Mouse (Mus musculus) stomach, embryonic 14.5 days (tissue): ENCODE data around the gene Dnajc13. TPM values are rescaled to one million over a fixed set of nuclear protein-coding genes. Genes with fewer than 3 reads are reported as not detected.

ENCODE experiments used
- ATAC-seq: fragments of 200-750 bp; cut with Nextera tagmentation; 2 replicates; pipeline ENCODE4 v1.8.0; 2017; ENCODE audit warnings: low read depth, moderate TSS enrichment; ENCODE audit not compliant: insufficient number of reproducible peaks, insufficient read depth, low FRiP score
- H3K27ac ChIP-seq: fragments of 300-500 bp; sonication (generic); 2 replicates; pipeline ENCODE4 v1.5.1; 2014; ENCODE audit warnings: mild to moderate bottlenecking, low read length, moderate library complexity, mixed read lengths
- H3K27me3 ChIP-seq: fragments of 300-500 bp; sonication (generic); 2 replicates; pipeline ENCODE4 v1.6.1; 2014; ENCODE audit warnings: low read length, control low read depth, mixed read lengths; ENCODE audit not compliant: control insufficient read depth, insufficient read depth
- H3K36me3 ChIP-seq: fragments of 300-500 bp; sonication (generic); 2 replicates; pipeline ENCODE4 v1.6.1; 2014; ENCODE audit warnings: mild to moderate bottlenecking, control low read depth, low read length, moderate library complexity, mixed read lengths; ENCODE audit not compliant: control insufficient read depth, insufficient read depth
- H3K4me1 ChIP-seq: fragments of 300-500 bp; sonication (generic); 2 replicates; pipeline ENCODE4 v1.6.1; 2014; ENCODE audit warnings: low read length, control low read depth, mixed read lengths; ENCODE audit not compliant: control insufficient read depth, insufficient read depth
- H3K4me2 ChIP-seq: fragments of 300-500 bp; sonication (generic); replicated peaks from 2 replicates; pipeline ENCODE4 v1.6.1; 2014; ENCODE audit warnings: low read depth, low read length, control low read depth
- H3K4me3 ChIP-seq: fragments of 300-500 bp; sonication (generic); 2 replicates; pipeline ENCODE4 v1.5.1; 2014; ENCODE audit warnings: low read depth, low read length, control low read depth
- H3K9ac ChIP-seq: fragments of 300-500 bp; sonication (generic); replicated peaks from 2 replicates; pipeline ENCODE4 v1.6.1; 2014; ENCODE audit warnings: low read depth, mild to moderate bottlenecking, control low read depth, low read length, moderate library complexity, mixed read lengths
- H3K9me3 ChIP-seq: fragments of 300-500 bp; sonication (generic); 2 replicates; pipeline ENCODE4 v1.6.1; 2016; ENCODE audit warnings: low read depth, low read length, control low read depth; ENCODE audit not compliant: control insufficient read depth
- WGBS: fragments of 180-500 bp; shearing (Covaris S2); extraction: QIAGEN DNeasy Blood & Tissue Kit; methylation state at CpG from one replicate; pipeline ENCODE4 v1.1.7; 2014; 5-methylcytosine and 5-hydroxymethylcytosine counted together
- polyA plus RNA-seq: library from polyadenylated mRNA; unstranded; fragments of >200 nt; fragmentation: Nextera tagmentation; extraction: Ambion mirVana; gene quantifications from 2 replicates; pipeline ENCODE4 v1.2.1, GENCODE M21; 2014

Gene Dnajc13
- polyA plus RNA-seq, 1 experiment from 2014 or later: 37.7 TPM

GRCm38 (mm10) chr9:104188704-104189103 is 74.0 kb downstream of the Dnajc13 start:
- Histone ChIP-seq H3K27ac (no peak overlapping the region), H3K27me3 (no peaks in the 10 kb centered on the region), H3K36me3 (peaks cover 46% of the 10 kb centered on the region), H3K9ac (no peak overlapping the region), H3K4me3 (no peak overlapping the region), H3K4me2 (no peak overlapping the region), H3K4me1 (no peaks in the 10 kb centered on the region), H3K9me3 (no peaks in the 10 kb centered on the region)
- ATAC-seq: no peak
- WGBS: 92% methylated on average over 1 of the region's 1 CpGs

- Histone ChIP-seq H3K4me3 (no peak overlapping the region), H3K36me3 (peaks cover 52% of the 10 kb centered on the region), H3K27me3 (no peaks in the 10 kb centered on the region), H3K9me3 (no peaks in the 10 kb centered on the region), H3K4me1 (no peaks in the 10 kb centered on the region), H3K27ac (no peak overlapping the region), H3K9ac (no peak overlapping the region), H3K4me2 (no peak overlapping the region)
- 90% methylated on average over 5 of the region's 5 CpGs for WGBS
- ATAC-seq: no peak
Observed at GRCm38 (mm10) chr9:104187028-104187427, 75.7 kb downstream of the Dnajc13 start.

- no peak for ATAC-seq
- H3K9ac ChIP-seq: no peak overlapping the region
- WGBS: 94% methylated on average over 5 of the region's 5 CpGs
Observed at GRCm38 (mm10) chr9:104183181-104183580, 79.5 kb downstream of the Dnajc13 start.

GRCm38 (mm10) chr9:104182328-104182727 is 80.4 kb downstream of the Dnajc13 start:
- no peak for ATAC-seq
- Histone ChIP-seq H3K9me3 (no peaks in the 10 kb centered on the region), H3K36me3 (peaks cover 60% of the 10 kb centered on the region), H3K4me1 (no peaks in the 10 kb centered on the region), H3K4me3 (no peak overlapping the region), H3K4me2 (no peak overlapping the region), H3K27me3 (no peaks in the 10 kb centered on the region), H3K27ac (no peak overlapping the region), H3K9ac (no peak overlapping the region)
- 95% methylated on average over 5 of the region's 5 CpGs for WGBS

More at GRCm38 (mm10) chr9:104183181-104183580, 79.5 kb downstream of the Dnajc13 start:
- Histone ChIP-seq H3K27me3 (no peaks in the 10 kb centered on the region), H3K36me3 (peaks cover 54% of the 10 kb centered on the region), H3K4me3 (no peak overlapping the region), H3K4me1 (no peaks in the 10 kb centered on the region), H3K27ac (no peak overlapping the region), H3K4me2 (no peak overlapping the region), H3K9me3 (no peaks in the 10 kb centered on the region)

- Histone ChIP-seq H3K27me3 (no peaks in the 10 kb centered on the region), H3K4me2 (no peak overlapping the region), H3K9me3 (no peaks in the 10 kb centered on the region), H3K9ac (no peak overlapping the region), H3K36me3 (peaks cover 62% of the 10 kb centered on the region), H3K4me3 (no peak overlapping the region), H3K27ac (no peak overlapping the region), H3K4me1 (no peaks in the 10 kb centered on the region)
- WGBS: 91% methylated on average over 4 of the region's 4 CpGs
- no peak for ATAC-seq
Observed at GRCm38 (mm10) chr9:104181626-104182025, 81.1 kb downstream of the Dnajc13 start.

- H3K27me3 ChIP-seq: no peaks in the 10 kb centered on the region
- no peak overlapping the region for H3K27ac ChIP-seq
- H3K4me3 ChIP-seq: no peak overlapping the region
- no peak overlapping the region for H3K9ac ChIP-seq
- no peaks in the 10 kb centered on the region for H3K4me1 ChIP-seq
- 97% methylated on average over 6 of the region's 6 CpGs for WGBS
- peaks cover 73% of the 10 kb centered on the region for H3K36me3 ChIP-seq
- no peak for ATAC-seq
- H3K4me2 ChIP-seq: no peak overlapping the region
- no peaks in the 10 kb centered on the region for H3K9me3 ChIP-seq
Observed at GRCm38 (mm10) chr9:104180046-104180445, 82.7 kb downstream of the Dnajc13 start.

- Histone ChIP-seq H3K4me3 (no peak overlapping the region), H3K9me3 (no peaks in the 10 kb centered on the region), H3K27ac (no peak overlapping the region), H3K4me2 (no peak overlapping the region), H3K27me3 (no peaks in the 10 kb centered on the region), H3K36me3 (peaks cover 62% of the 10 kb centered on the region), H3K9ac (no peak overlapping the region), H3K4me1 (no peaks in the 10 kb centered on the region)
- ATAC-seq: no peak
- WGBS: 90% methylated on average over 6 of the region's 6 CpGs
Observed at GRCm38 (mm10) chr9:104172342-104172741, 90.4 kb downstream of the Dnajc13 start.

- Histone ChIP-seq H3K9me3 (no peaks in the 10 kb centered on the region), H3K9ac (no peak overlapping the region), H3K4me1 (no peaks in the 10 kb centered on the region), H3K4me3 (no peak overlapping the region), H3K27ac (no peak overlapping the region), H3K27me3 (no peaks in the 10 kb centered on the region), H3K4me2 (no peak overlapping the region), H3K36me3 (peaks cover 62% of the 10 kb centered on the region)
- ATAC-seq: no peak
- WGBS: 85% methylated on average over 6 of the region's 6 CpGs
Observed at GRCm38 (mm10) chr9:104171651-104172050, 91.1 kb downstream of the Dnajc13 start.

- H3K9ac ChIP-seq: no peak overlapping the region
Observed at GRCm38 (mm10) chr9:104169986-104170385, 92.7 kb downstream of the Dnajc13 start.

More at GRCm38 (mm10) chr9:104169986-104170385, 92.7 kb downstream of the Dnajc13 start:
- H3K36me3 ChIP-seq: peaks cover 58% of the 10 kb centered on the region
- no peak overlapping the region for H3K4me2 ChIP-seq
- no peak for ATAC-seq
- H3K9me3 ChIP-seq: no peaks in the 10 kb centered on the region
- H3K4me3 ChIP-seq: no peak overlapping the region
- no peaks in the 10 kb centered on the region for H3K27me3 ChIP-seq
- WGBS: 88% methylated on average over 10 of the region's 10 CpGs
- H3K27ac ChIP-seq: no peak overlapping the region
- no peaks in the 10 kb centered on the region for H3K4me1 ChIP-seq
